Comparison of ENCODE assay signal across 8 mouse cellular contexts in genomic region chr13:21242408-21243125, GRCm38 (mm10). TPM values are rescaled to one million over a fixed set of nuclear protein-coding genes. Genes with fewer than 3 reads are reported as not detected.
A peak's percentile ranks its signal among the peaks of the same experiment; 100 is the strongest.
DNase-seq lines count a peak whose midpoint lies in the region; ATAC-seq and TF ChIP-seq lines count a peak whose summit lies in the region.

No protein-coding gene starts in this region.

- DNase-seq in lung, postnatal 0 days (ENCODE audit: low spot score): no peak
- DNase-seq in lung, adult 18-20 months: no peak
- peak; percentile 82 for DNase-seq in embryo, embryonic 10.5 days (ENCODE audit: low spot score)
- peak; percentile 62 for DNase-seq in intestine, embryonic 14.5 days (ENCODE audit: low spot score)
- peak; percentile 49 for DNase-seq in neural tube, embryonic 10.5 days (ENCODE audit: extremely low spot score, low spot score)
- DNase-seq in left cerebral cortex, postnatal 4 days: no peak
- no peak for DNase-seq in spleen, adult 12 weeks (ENCODE audit: low spot score)
- DNase-seq in frontal cortex, postnatal 25 days (ENCODE audit: low spot score in 2 of 2): no peak

- TF ChIP-seq EP300 in lung, postnatal 0 days (IDR thresholded peaks at IDR 0.05): no peak

- no peaks in the 10 kb centered on the region for H3K27me3 ChIP-seq in lung, postnatal 0 days (replicated peaks; ENCODE audit: insufficient read depth, low read length)
- peaks cover 6% of the 10 kb centered on the region for H3K27me3 ChIP-seq in intestine, embryonic 14.5 days (replicated peaks; ENCODE audit: control insufficient read depth, insufficient read depth, low read length)

- H3K27ac ChIP-seq in lung, postnatal 0 days (ENCODE audit: low read length): no peak overlapping the region
- H3K27ac ChIP-seq in intestine, embryonic 14.5 days (ENCODE audit: low read depth): no peak overlapping the region

- intact Hi-C loops in left cerebral cortex, postnatal 4 days (cut with DNase I): no loop called here

- no peaks in the 10 kb centered on the region for H3K36me3 ChIP-seq in lung, postnatal 0 days (ENCODE audit: insufficient read depth, low read length)
- no peaks in the 10 kb centered on the region for H3K36me3 ChIP-seq in intestine, embryonic 14.5 days (ENCODE audit: control insufficient read depth, insufficient read depth, low read length)

- no peak overlapping the region for H3K9ac ChIP-seq in lung, postnatal 0 days (replicated peaks; ENCODE audit: low read depth)
- H3K9ac ChIP-seq in intestine, embryonic 14.5 days (ENCODE audit: low read length): no peak overlapping the region

- H3K4me1 ChIP-seq in lung, postnatal 0 days (ENCODE audit: insufficient read depth, low read depth, low read length): no peaks in the 10 kb centered on the region
- H3K4me1 ChIP-seq in intestine, embryonic 14.5 days (replicated peaks; ENCODE audit: control insufficient read depth, insufficient read depth, low read length): no peaks in the 10 kb centered on the region

- no peak overlapping the region; the same call in 1 of the 2 replicates for H3K4me3 ChIP-seq in lung, postnatal 0 days (ENCODE audit: low read depth, low read length)
- H3K4me3 ChIP-seq in intestine, embryonic 14.5 days (ENCODE audit: low read depth, low read length): peak overlapping the region; percentile 13

- no peak for TF ChIP-seq CTCF in lung, postnatal 0 days (IDR thresholded peaks at IDR 0.05)

- peak overlapping the region; percentile 39; the same call in 1 of the 2 replicates for H3K4me2 ChIP-seq in lung, postnatal 0 days (replicated peaks; ENCODE audit: low read depth, low read length)
- peak overlapping the region; percentile 42 for H3K4me2 ChIP-seq in intestine, embryonic 14.5 days (ENCODE audit: low read length)

- H3K9me3 ChIP-seq in lung, postnatal 0 days (ENCODE audit: low read length): no peaks in the 10 kb centered on the region
- no peaks in the 10 kb centered on the region for H3K9me3 ChIP-seq in intestine, embryonic 14.5 days (ENCODE audit: control insufficient read depth, low read length)

- no peak for ATAC-seq in lung, postnatal 0 days
- ATAC-seq in intestine, embryonic 14.5 days (replicated peaks; ENCODE audit: low FRiP score, low TSS enrichment, low read depth): no peak

- WGBS in lung, postnatal 0 days: 10% methylated on average over 16 of the region's 16 CpGs
- WGBS in intestine, embryonic 14.5 days: 8% methylated on average over 16 of the region's 16 CpGs

RNA-seq across cellular contexts. Expression of gene Gpx5, which starts 50.0 kb away (rescaled TPM):
- not detected in 2 replicates for polyA plus RNA-seq in lung, postnatal 0 days (2015; fragmentation: Nextera tagmentation; extraction: Ambion mirVana)
- polyA plus RNA-seq in intestine, embryonic 14.5 days (2014; fragmentation: Nextera tagmentation; extraction: Ambion mirVana): not detected in 2 replicates
- total RNA-seq in left cerebral cortex, postnatal 4 days (2021): not detected

Comparison
In these comparisons a context has a peak if more than half of its experiments do, and no peak if none do; other contexts are left out.
1. DNase-seq: peak in embryo, embryonic 10.5 days (single experiment), intestine, embryonic 14.5 days (single experiment) and neural tube, embryonic 10.5 days (single experiment); none in lung, postnatal 0 days (single experiment), lung, adult 18-20 months (0 of 2), left cerebral cortex, postnatal 4 days (single experiment), spleen, adult 12 weeks (single experiment) and frontal cortex, postnatal 25 days (0 of 2).